Mouse (Mus musculus) inflammation-experienced regulatory T-cells, adult 6 months (primary cell): ENCODE results near the gene Vmn1r222. TPM values are rescaled to one million over a fixed set of nuclear protein-coding genes. Genes with fewer than 3 reads are reported as not detected.
"Not testable (repeated sequence)": the region's sequence is repeated elsewhere in the genome, so short reads cannot be mapped to it uniquely, and the experiment has no call there.

Experiments used
- ATAC-seq: one replicate; pipeline ENCODE4 v1.8.0; 2017
- polyA plus RNA-seq, 3 experiments: library from polyadenylated mRNA; unstranded; fragments of 100-300 nt; shearing (Covaris generic); gene quantifications; one replicate each; pipeline ENCODE4 v1.2.1; 2017

The Vmn1r222 gene
- not detected for polyA plus RNA-seq

DNA sequence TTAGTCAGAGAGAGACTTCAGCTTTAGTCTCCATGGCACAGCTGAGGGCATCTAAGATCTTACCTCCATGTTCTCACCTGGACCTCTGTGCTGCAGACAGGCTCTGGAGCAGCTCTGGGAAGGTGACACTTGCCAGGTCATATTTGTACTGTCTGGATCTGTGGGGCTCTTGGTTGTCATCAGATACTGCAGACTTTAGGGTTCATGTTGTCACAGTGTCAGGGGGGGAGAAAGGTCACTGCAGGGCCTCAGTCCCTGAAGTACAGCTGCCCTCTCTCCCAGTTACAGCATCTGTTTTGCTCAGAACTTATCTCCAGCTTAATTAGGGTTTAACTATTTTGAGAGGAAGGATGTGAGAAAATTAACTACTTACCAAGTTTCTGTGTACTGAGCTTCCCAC lies at the start of gene Vmn1r222:
Gene Vmn1r222, minus strand, starts transcription at position 101 of the 400 bp plus-strand sequence.
- ATAC-seq: not testable (repeated sequence)

GRCm38 (mm10) chr13:23285191-23285920 lies 49.6 kb upstream of the Vmn1r222 start:
- ATAC-seq: no peak

DNA sequence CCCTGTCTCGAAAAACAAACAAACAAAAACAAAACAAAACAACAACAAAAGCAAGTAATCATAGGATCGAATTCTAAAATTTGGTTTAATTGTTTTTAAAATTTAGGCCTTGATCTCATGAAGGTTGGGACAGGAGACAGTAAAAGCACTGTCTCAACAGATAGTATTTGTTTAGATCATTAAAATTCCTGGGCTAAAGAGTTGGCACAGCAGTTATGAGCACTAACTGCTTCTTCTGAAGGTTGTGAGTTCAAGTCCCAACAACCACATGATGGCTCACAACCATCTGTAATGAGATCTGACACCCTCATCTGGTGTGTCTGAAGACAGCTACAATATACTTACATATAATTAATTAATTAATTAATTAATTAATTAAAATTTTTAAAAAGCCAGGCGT lies 44.2 kb upstream of the Vmn1r222 start:
- ATAC-seq: no peak

GRCm38 (mm10) chr13:23279576-23279975 lies 43.8 kb upstream of the Vmn1r222 start:
- no peak for ATAC-seq

- no peak for ATAC-seq
These were observed 34.8 kb upstream of the Vmn1r222 start for GRCm38 (mm10) chr13:23270321-23271101.

DNA sequence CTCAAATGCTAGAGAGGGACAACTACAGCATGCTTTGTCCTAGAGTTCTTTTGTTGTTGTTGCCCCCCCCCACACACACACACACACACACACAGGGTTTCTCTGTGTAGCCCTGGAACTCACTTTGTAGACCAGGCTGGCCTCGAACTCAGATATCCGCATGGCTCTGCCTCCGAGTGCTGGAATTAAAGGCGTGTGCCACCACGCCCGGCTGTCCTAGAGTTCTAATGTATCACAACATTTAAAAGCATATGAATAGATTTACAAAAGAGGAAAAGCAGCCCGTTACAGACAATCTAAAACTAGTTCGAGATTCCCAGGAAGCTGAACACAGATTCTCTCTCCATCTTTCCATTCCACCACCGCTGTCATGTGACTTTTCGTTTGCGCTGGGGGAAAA lies 33.9 kb upstream of the Vmn1r222 start:
- ATAC-seq: no peak

DNA sequence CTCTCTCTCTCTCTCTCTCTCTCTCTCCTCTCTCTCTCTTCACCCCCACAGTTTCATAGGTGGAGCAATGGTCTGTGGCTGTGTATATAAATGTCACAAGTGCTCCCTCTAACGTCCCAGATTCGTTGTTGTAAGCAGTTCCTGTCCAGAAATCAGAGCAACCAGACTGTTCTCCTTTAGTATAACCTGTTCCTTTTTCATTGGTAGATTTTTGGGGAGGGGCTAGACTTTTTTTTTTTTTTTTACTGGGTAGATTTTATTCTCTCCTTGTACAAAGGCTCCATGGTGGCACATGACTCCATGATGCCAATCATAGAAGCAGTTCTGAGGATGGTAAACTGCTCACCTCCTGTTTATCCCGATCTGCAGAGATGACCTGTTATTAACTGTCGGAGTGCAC lies 33.4 kb upstream of the Vmn1r222 start:
- not testable (repeated sequence) for ATAC-seq

DNA sequence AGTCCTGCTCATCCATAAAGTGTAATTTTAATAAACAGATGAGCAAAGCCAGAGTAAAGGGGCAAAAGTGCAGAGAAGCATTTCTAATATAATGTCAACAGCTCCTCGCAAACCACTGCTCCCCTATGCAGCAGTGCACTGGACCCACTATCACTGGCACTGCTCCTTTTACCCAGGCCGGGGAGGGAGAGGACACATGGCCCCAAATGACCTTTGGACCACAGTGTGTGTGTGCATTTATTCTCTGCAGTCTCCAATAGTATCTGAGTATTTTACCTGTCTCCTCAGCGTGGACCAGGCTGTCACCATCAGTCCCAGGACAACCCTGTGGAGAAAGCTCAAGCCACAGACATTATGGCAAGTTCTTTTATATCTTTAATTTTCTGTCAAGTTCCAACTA lies 32.9 kb upstream of the Vmn1r222 start:
- not testable (repeated sequence) for ATAC-seq

DNA sequence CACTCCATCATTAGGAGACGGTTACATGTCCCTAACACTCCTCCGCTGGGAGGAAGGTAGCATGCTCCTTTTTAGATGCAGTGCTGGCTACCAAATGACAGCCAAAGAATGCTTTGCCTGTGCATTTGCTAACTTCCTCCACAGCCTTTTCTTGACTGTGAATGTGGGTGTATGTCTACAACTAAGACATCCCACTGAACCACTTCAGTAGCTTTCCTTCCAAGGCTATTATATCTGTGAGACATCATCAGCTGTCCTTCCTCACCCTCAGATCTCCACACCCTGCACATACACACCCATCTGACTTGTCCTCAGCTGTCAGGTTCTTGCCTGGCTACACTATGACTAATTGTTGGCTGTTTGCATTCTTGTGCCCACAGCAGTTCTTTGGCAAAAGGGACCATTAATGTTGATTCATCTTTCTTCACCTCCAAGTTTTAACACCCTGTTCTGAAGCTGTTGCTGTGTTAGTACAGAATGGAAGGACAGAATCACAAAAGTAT lies 22.9 kb upstream of the Vmn1r222 start:
- no peak for ATAC-seq

DNA sequence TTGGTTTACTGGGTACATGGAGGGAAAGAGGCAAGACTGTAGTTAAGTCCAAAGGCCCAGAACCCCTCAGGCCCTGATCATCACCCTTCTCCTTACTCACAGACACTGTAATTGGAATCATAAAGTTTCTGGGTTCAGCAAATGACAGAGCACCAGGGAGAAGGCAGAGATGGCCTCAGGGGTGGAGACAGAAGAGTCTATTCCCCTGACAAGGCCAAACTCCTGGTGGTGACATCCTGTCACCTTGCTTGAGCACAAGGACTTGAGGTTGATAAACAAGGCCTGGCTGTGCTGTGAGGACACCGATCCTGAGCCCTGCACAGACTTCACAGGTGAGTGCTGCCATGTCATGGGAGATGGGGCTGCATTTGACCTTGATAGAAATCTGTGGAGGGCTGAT lies 11.1 kb upstream of the Vmn1r222 start, which contains the start of gene Vmn1r223:
Gene Vmn1r223, plus strand, starts transcription at position 301 of the 400 bp plus-strand sequence.
- ATAC-seq: not testable (repeated sequence)

DNA sequence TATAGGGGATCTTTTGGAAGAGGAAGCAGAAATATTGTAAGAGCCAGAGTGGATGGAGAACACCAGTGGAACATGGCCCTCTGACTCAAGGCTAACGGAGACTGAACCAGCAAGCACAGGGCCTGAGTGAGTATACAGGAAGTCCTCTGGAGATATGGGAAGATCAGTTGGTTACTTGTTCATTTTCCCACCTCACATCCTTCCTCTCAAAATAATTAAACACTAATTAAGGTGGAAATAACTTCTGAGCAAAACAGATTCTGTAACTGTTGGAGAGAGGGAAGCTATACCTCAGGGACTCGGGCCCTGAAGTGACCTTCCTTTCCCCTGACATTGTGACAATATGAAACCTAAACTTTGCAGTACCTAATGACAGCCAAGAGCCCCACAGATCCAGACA lies 21.9 kb downstream of the Vmn1r222 start, which contains the start of gene Vmn1r221:
Gene Vmn1r221, plus strand, starts transcription at position 301 of the 400 bp plus-strand sequence.
- not testable (repeated sequence) for ATAC-seq

GRCm38 (mm10) chr13:23203885-23204284 lies 31.9 kb downstream of the Vmn1r222 start:
- not testable (repeated sequence) for ATAC-seq

- ATAC-seq: no peak
These were observed 47.9 kb downstream of the Vmn1r222 start, which contains the start of gene Vmn1r220 for GRCm38 (mm10) chr13:23187875-23188274. Vmn1r220 (minus strand) TSS chr13:23187975.

Other genes with a start within 250 kb of the Vmn1r222 start
- gene Vmn1r213, start 228.3 kb downstream of the Vmn1r222 start, polyA plus RNA-seq: not detected
- gene Vmn1r214, start 205.5 kb downstream of the Vmn1r222 start, polyA plus RNA-seq: under 1 TPM in 1 of 3 experiments, not detected in 2; 0.52 TPM
- not detected for gene Vmn1r215, start 167.9 kb downstream of the Vmn1r222 start, polyA plus RNA-seq
- not detected for gene Vmn1r217, start 117.7 kb downstream of the Vmn1r222 start, polyA plus RNA-seq
- gene Vmn1r218, start 102.8 kb downstream of the Vmn1r222 start, polyA plus RNA-seq: under 1 TPM in 2 of 3 experiments, not detected in 1; 0.04 to 0.05 TPM
- gene Vmn1r219, start 76.6 kb downstream of the Vmn1r222 start, polyA plus RNA-seq: not detected
- gene Vmn1r220, start 48.0 kb downstream of the Vmn1r222 start, polyA plus RNA-seq: not detected
- not detected for gene Vmn1r221, start 21.8 kb downstream of the Vmn1r222 start, polyA plus RNA-seq
- not detected for gene Vmn1r223, start 11.2 kb upstream of the Vmn1r222 start, polyA plus RNA-seq
- gene Zfp322a, start 133.3 kb upstream of the Vmn1r222 start, polyA plus RNA-seq: 10 to 100 TPM; 28.6 to 33.1 (median 30.2) TPM
- gene Abt1, start 187.9 kb upstream of the Vmn1r222 start, polyA plus RNA-seq: 10 to 100 TPM; 11.3 to 13.4 (median 12.2) TPM
- gene Btn1a1, start 230.0 kb upstream of the Vmn1r222 start, polyA plus RNA-seq: not detected